Mouse (Mus musculus) limb, embryonic 12.5 days (tissue): Measurements from ENCODE around the gene Fzd2. TPM values are rescaled to one million over a fixed set of nuclear protein-coding genes. Genes with fewer than 3 reads are reported as not detected.
"Not testable (repeated sequence)": the region's sequence is repeated elsewhere in the genome, so short reads cannot be mapped to it uniquely, and the experiment has no call there.

Experiments used
- ATAC-seq: fragments of 200-750 bp; cut with Nextera tagmentation; 2 replicates; pipeline ENCODE4 v1.8.0; 2017; ENCODE audit warnings: low read depth, moderate TSS enrichment; ENCODE audit not compliant: insufficient number of reproducible peaks, insufficient read depth, low FRiP score, low TSS enrichment
- H3K27ac ChIP-seq: fragments of 300-500 bp; sonication (generic); 2 replicates; pipeline ENCODE4 v1.5.1; 2016; ENCODE audit warnings: mild to moderate bottlenecking, moderate library complexity
- H3K27me3 ChIP-seq: fragments of 300-500 bp; sonication (generic); 2 replicates; pipeline ENCODE4 v1.6.1; 2016; ENCODE audit warnings: mild to moderate bottlenecking, moderate library complexity
- H3K36me3 ChIP-seq: fragments of 300-500 bp; sonication (generic); 2 replicates; pipeline ENCODE4 v1.6.1; 2016; ENCODE audit warnings: mild to moderate bottlenecking, moderate library complexity
- H3K4me1 ChIP-seq: fragments of 300-500 bp; sonication (generic); replicated peaks from 2 replicates; pipeline ENCODE4 v1.6.1; 2016
- H3K4me2 ChIP-seq: fragments of 300-500 bp; sonication (generic); 2 replicates; pipeline ENCODE4 v1.6.1; 2016; ENCODE audit warnings: mild to moderate bottlenecking, moderate library complexity
- H3K4me3 ChIP-seq: fragments of 300-500 bp; sonication (generic); replicated peaks from 2 replicates; pipeline ENCODE4 v1.5.1; 2016; ENCODE audit warnings: mild to moderate bottlenecking
- H3K9ac ChIP-seq: fragments of 300-500 bp; sonication (generic); replicated peaks from 2 replicates; pipeline ENCODE4 v1.6.1; 2016; ENCODE audit warnings: mild to moderate bottlenecking, moderate library complexity
- H3K9me3 ChIP-seq: fragments of 300-500 bp; sonication (generic); 2 replicates; pipeline ENCODE4 v1.6.1; 2016; ENCODE audit warnings: mild to moderate bottlenecking, moderate library complexity
- WGBS: fragments of 180-500 bp; shearing (Covaris S2); methylation state at CpG from one replicate; pipeline ENCODE4 v1.1.7; 2016; 5-methylcytosine and 5-hydroxymethylcytosine counted together
- polyA plus RNA-seq: library from polyadenylated mRNA; unstranded; fragments of >200 nt; fragmentation: Nextera tagmentation; extraction: Ambion mirVana; gene quantifications from 2 replicates; pipeline ENCODE4 v1.2.1, GENCODE M21; 2016

Fzd2 gene
- 77.9 and 82.7 TPM in 2 replicates for polyA plus RNA-seq

GRCm38 (mm10) chr11:102604010-102604584 lies at the start of gene Fzd2:
Gene Fzd2 (plus strand): TSS chr11:102604396.
- Histone ChIP-seq H3K36me3 (peaks cover 13% of the 10 kb centered on the region; the same call in 1 of the 2 replicates), H3K9me3 (no peaks in the 10 kb centered on the region), H3K4me2 (peak within 1 kb of the TSS; percentile 74), H3K4me1 (peaks cover 26% of the 10 kb centered on the region), H3K9ac (peak within 1 kb of the TSS; percentile 100), H3K4me3 (peak within 1 kb of the TSS; percentile 97), H3K27ac (peak within 1 kb of the TSS; percentile 100), H3K27me3 (0 out of 2 replicates have a peak, but pooled peaks cover 3% of the 10 kb centered on the region)
- ATAC-seq: peak; percentile 94
- under 1% methylated on average over 31 of the region's 31 CpGs for WGBS

GRCm38 (mm10) chr11:102555400-102556030 lies 48.7 kb upstream of the Fzd2 start:
- peak overlapping the region; percentile 98 for H3K9ac ChIP-seq
- H3K9me3 ChIP-seq: no peaks in the 10 kb centered on the region
- H3K4me1 ChIP-seq: peaks cover 25% of the 10 kb centered on the region
- WGBS: under 1% methylated on average over 39 of the region's 39 CpGs
- H3K4me2 ChIP-seq: peak overlapping the region; percentile 82
- H3K36me3 ChIP-seq: 0 out of 2 replicates have a peak, but pooled peaks cover 5% of the 10 kb centered on the region
- H3K27me3 ChIP-seq: no peaks in the 10 kb centered on the region
- H3K27ac ChIP-seq: peak overlapping the region; percentile 95
- ATAC-seq: peak; percentile 23; the same call in 1 of the 2 replicates
- H3K4me3 ChIP-seq: peak overlapping the region; percentile 97

DNA sequence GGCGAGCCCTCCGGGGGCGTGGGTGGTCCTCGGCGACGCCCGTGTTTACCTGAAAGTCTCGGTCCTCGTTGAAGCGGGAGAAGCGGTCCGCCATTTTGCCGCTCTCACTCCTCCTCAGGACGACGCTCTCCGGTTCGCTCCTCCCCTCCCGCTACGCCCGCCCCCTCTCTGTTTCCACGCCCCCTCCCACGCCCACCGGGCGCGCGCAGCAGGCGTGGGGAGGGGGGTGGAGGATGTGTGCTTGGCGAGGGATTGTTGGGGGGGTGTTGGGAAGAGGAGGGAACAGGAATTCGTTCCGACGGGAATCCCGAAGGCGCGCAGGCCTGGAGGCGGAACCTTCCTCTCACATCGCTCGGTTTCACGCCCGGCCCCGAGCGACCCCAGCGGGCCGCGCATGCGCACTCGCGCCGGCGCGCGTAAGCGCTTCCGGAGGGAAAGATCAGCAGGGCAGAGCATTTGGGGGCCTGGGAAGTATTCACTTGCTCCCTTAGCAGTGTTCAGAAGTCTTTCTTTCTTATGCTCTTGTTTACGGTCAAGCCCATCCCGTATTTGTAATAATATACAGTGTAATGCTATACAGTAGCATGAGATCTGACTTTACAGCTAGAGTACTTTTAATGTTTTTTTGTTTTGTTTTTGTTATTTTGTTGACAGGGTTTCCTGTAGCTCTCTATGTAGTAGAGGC lies 48.0 kb upstream of the Fzd2 start, which contains the start of gene Gpatch8:
Gene Gpatch8 (minus strand): TSS at position 362 of the 685 bp plus-strand sequence.
- peak; percentile 97 for ATAC-seq
- 0 out of 2 replicates have a peak, but pooled peaks cover 1% of the 10 kb centered on the region for H3K36me3 ChIP-seq
- WGBS: under 1% methylated on average over 48 of the region's 55 CpGs

GRCm38 (mm10) chr11:102556716-102557074 lies 47.5 kb upstream of the Fzd2 start:
- Histone ChIP-seq H3K27ac (no peak overlapping the region), H3K4me1 (peaks cover 23% of the 10 kb centered on the region), H3K9me3 (no peaks in the 10 kb centered on the region), H3K4me2 (peak overlapping the region; percentile 82), H3K9ac (no peak overlapping the region), H3K36me3 (no peaks in the 10 kb centered on the region), H3K27me3 (no peaks in the 10 kb centered on the region), H3K4me3 (peak overlapping the region; percentile 97)
- no peak for ATAC-seq
- WGBS: 9% methylated on average over 3 of the region's 3 CpGs

More for the DNA sequence above, 48.0 kb upstream of the Fzd2 start, which contains the start of gene Gpatch8:
- peak within 1 kb of the TSS; percentile 82 for H3K4me2 ChIP-seq
- no peaks in the 10 kb centered on the region for H3K27me3 ChIP-seq
- H3K27ac ChIP-seq: peak within 1 kb of the TSS; percentile 95
- peaks cover 25% of the 10 kb centered on the region for H3K4me1 ChIP-seq
- H3K9me3 ChIP-seq: no peaks in the 10 kb centered on the region
- peak within 1 kb of the TSS; percentile 97 for H3K4me3 ChIP-seq
- peak within 1 kb of the TSS; percentile 98 for H3K9ac ChIP-seq

DNA sequence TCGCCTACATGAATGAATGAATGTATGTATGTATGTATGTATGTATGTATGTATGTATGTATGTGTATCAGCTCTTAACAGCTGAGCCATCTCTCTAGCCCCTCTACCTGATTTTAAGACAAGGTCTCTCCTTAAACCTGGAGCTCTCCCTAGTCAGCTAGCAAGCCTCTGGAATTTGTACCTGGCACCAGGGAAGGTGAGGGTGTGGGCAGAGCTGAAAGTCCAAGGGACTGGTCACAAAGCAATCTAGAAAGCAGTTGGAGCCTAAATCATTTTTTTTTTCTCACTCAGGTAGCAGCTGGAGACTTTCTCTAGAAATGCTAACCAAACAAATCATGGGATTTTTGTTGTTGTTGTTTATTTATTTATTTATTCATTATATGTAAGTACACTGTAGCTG lies 46.8 kb upstream of the Fzd2 start:
- no peaks in the 10 kb centered on the region for H3K27me3 ChIP-seq
- no peak overlapping the region for H3K27ac ChIP-seq
- H3K36me3 ChIP-seq: no peaks in the 10 kb centered on the region
- ATAC-seq: no peak
- H3K4me3 ChIP-seq: no peak overlapping the region
- peaks cover 20% of the 10 kb centered on the region for H3K4me1 ChIP-seq
- no peaks in the 10 kb centered on the region for H3K9me3 ChIP-seq
- no peak overlapping the region for H3K9ac ChIP-seq
- no peak overlapping the region for H3K4me2 ChIP-seq
- WGBS: 94% methylated on average over 1 of the region's 1 CpGs

DNA sequence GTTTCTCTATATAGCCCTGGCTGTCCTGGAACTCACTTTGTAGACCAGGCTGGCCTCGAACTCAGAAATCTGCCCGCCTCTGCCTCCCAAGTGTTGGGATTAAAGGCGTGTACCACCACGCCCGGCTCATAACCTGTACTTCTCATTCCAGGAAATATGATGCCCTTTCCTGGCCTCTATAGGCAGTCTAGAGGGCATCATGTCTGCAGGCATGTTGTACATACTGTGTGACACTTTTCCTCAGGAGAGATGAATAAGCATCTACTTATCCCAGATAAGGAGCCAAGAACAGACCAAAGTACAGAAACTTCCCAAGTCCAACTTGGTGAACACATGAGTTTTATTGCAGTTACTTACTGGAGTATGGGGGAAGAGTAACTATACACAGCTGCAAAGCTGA lies 45.5 kb upstream of the Fzd2 start:
- no peak overlapping the region for H3K27ac ChIP-seq
- peaks cover 18% of the 10 kb centered on the region for H3K4me1 ChIP-seq
- H3K4me3 ChIP-seq: no peak overlapping the region
- H3K36me3 ChIP-seq: no peaks in the 10 kb centered on the region
- no peak for ATAC-seq
- no peak overlapping the region for H3K4me2 ChIP-seq
- no peaks in the 10 kb centered on the region for H3K27me3 ChIP-seq
- H3K9me3 ChIP-seq: no peaks in the 10 kb centered on the region
- 86% methylated on average over 5 of the region's 5 CpGs for WGBS
- H3K9ac ChIP-seq: no peak overlapping the region

GRCm38 (mm10) chr11:102564952-102565671 lies 39.1 kb upstream of the Fzd2 start:
- not testable (repeated sequence) for H3K9ac ChIP-seq, H3K9me3 ChIP-seq, H3K4me1 ChIP-seq, H3K4me2 ChIP-seq, H3K27me3 ChIP-seq, ATAC-seq, H3K4me3 ChIP-seq, H3K36me3 ChIP-seq, H3K27ac ChIP-seq
- 83% methylated on average over 14 of the region's 14 CpGs for WGBS

DNA sequence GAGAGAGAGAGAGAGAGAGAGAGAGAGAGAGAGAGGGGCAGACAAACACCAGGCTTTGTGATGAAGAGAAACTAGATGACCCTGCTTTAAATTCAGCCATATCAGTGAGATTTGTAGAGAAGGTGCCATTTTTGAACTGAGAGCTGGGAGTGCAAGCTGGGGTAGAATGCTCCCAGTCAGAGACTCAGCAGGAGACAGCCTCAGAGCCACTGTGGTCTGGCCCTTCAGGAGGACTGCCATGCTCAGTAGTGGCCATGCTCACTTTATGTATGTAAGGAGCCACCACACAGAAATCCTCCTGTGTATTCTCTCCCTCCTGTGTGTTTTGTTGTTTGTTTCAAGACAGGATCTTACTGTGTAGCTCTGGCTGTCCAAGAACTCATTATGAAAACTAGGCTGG lies 38.5 kb upstream of the Fzd2 start:
- no peak for ATAC-seq
- no peak overlapping the region for H3K4me3 ChIP-seq
- no peaks in the 10 kb centered on the region for H3K36me3 ChIP-seq
- H3K27me3 ChIP-seq: no peaks in the 10 kb centered on the region; the same call in 1 of the 2 replicates
- no peaks in the 10 kb centered on the region for H3K9me3 ChIP-seq
- H3K27ac ChIP-seq: no peak overlapping the region
- H3K9ac ChIP-seq: no peak overlapping the region
- H3K4me2 ChIP-seq: no peak overlapping the region
- H3K4me1 ChIP-seq: no peaks in the 10 kb centered on the region

DNA sequence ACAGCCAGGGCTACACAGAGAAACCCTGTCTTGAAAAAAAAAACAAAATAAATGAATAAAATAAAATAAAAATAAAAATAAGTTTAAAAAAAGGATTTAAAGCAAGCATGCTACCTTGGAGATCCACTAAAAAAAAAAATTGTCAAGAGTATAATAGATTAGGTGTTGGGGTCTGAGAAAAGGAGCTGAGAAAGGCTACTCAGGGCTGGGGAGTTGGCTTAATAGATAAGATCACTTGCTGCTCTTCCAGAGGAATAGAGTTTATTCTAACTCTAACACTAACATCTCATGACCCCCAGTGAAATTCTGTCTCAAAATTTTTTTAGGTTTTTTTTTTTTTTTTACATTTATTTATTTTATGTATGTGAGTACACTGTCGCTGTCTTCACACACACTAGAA lies 37.9 kb upstream of the Fzd2 start:
- H3K4me1 ChIP-seq: no peaks in the 10 kb centered on the region
- 90% methylated on average over 1 of the region's 1 CpGs for WGBS

GRCm38 (mm10) chr11:102567157-102567556 lies 37.0 kb upstream of the Fzd2 start:
- Histone ChIP-seq H3K9ac (no peak overlapping the region), H3K4me3 (no peak overlapping the region), H3K4me2 (no peak overlapping the region), H3K27me3 (no peaks in the 10 kb centered on the region; the same call in 1 of the 2 replicates), H3K9me3 (no peaks in the 10 kb centered on the region), H3K4me1 (no peaks in the 10 kb centered on the region), H3K36me3 (no peaks in the 10 kb centered on the region), H3K27ac (no peak overlapping the region)
- ATAC-seq: no peak
- WGBS: 87% methylated on average over 6 of the region's 6 CpGs

More for the DNA sequence above, 37.9 kb upstream of the Fzd2 start:
- Histone ChIP-seq H3K4me3 (no peak overlapping the region), H3K27me3 (no peaks in the 10 kb centered on the region; the same call in 1 of the 2 replicates), H3K9ac (no peak overlapping the region), H3K27ac (no peak overlapping the region), H3K36me3 (no peaks in the 10 kb centered on the region), H3K4me2 (no peak overlapping the region), H3K9me3 (no peaks in the 10 kb centered on the region)
- ATAC-seq: no peak

- 95% methylated on average over 15 of the region's 15 CpGs for WGBS
- no peak overlapping the region for H3K27ac ChIP-seq
- no peaks in the 10 kb centered on the region for H3K9me3 ChIP-seq
- no peak overlapping the region for H3K4me2 ChIP-seq
- H3K36me3 ChIP-seq: no peaks in the 10 kb centered on the region
- no peaks in the 10 kb centered on the region for H3K4me1 ChIP-seq
- H3K9ac ChIP-seq: no peak overlapping the region
- no peak for ATAC-seq
- no peak overlapping the region for H3K4me3 ChIP-seq
- no peaks in the 10 kb centered on the region; the same call in 1 of the 2 replicates for H3K27me3 ChIP-seq
These were observed 36.5 kb upstream of the Fzd2 start for GRCm38 (mm10) chr11:102567723-102568122.
